Mouse (Mus musculus) spleen, embryonic (tissue): Measurements from ENCODE around the gene Gm49673.
"Not testable (repeated sequence)": the region's sequence is repeated elsewhere in the genome, so short reads cannot be mapped to it uniquely, and the experiment has no call there.

Experiments
- CTCF ChIA-PET: fragments of 350-600 bp; sonication (Branson Sonifier 250); formaldehyde crosslinking; loops from one replicate; lab custom pipeline; 2022; lab: Charles Lee

Gm49673 gene

DNA sequence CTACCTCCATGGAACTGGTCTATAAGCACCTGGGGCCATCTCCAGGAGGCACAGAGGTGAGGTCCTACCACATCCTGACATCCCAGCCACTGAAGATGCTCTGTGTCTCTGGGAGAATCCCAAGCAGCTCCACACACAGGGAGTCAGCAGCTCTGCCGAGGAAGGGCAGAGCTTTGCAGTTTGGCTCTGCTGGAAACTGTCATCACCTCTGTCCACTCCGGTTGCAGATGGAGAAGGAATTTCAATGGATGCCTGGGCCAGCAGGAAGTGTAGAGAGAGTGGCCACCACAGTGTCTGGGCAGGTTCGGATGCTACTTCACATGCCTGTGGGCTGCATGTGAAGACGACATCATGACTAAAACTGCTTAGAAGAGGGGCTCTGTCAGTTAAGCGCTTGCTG is 106.4 kb downstream of the Gm49673 start:
- CTCF ChIA-PET = not testable (repeated sequence)

DNA sequence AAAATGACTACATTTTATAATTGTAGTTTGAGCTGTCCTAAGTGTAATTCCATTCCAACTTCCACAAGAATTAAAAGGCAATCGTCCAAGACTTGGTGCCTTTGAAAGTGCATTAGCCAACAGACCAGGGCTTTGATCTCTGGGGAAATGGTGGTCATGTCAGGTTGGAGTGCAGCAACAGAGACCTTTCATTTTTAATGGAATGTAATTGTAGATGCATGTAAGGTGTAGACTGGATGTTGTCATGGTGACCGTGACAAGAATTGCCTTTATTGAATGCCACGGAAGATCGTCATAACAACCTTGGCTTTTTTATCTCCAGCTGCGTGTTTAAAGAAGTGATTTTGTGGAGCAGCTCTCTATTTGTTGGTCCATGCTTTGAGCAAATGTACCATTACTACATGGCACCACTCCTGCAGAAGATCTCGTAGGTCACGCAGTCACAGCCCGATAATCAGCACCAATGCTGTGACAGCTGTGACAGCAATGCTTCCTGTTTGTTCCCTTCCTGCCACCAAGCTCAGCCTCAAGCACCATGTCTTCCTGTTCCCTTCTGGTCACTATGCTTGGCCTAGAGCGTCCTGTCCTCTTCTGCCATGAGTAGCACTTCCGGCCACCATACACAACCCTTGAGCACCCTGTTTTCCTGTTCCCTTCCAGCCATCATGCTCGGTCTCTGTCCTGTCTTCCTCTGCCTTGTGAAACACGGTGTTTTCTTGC is 107.5 kb downstream of the Gm49673 start:
- CTCF ChIA-PET = not testable (repeated sequence)

DNA sequence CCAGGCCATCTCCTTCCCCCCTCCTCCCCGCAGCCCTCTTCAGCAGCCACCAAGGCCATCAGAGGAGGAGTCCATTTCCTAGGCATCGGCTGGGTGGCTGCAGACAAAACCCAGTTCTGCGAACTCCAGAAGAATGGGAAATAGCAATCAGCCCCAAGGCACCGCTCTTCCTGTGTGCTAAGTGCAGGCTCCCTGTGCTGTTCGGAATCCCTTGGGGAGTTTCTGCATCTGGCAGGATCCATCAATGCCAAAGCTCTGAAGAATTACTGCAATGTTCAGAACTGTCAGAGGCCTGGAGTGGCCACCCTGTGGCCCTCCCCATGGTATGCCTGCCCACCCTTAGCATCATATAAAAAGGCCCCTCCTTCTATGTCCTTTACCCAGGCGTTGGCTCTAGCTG is 110.6 kb downstream of the Gm49673 start:
- CTCF ChIA-PET = not testable (repeated sequence)
